Mouse (Mus musculus) thymus, adult 2 months (tissue): ENCODE results near the gene Slc9a7.

Source experiments
- CTCF ChIP-seq: fragments of 200-500 bp; IDR thresholded peaks from 2 replicates; pipeline ENCODE4 v1.5.1; 2012; ENCODE audit warnings: mild to moderate bottlenecking, control low read depth, low read length, moderate library complexity, borderline replicate concordance; ENCODE audit not compliant: control insufficient read depth, poor library complexity, insufficient read depth; ENCODE audit errors: extremely low read depth
- POLR2A ChIP-seq: fragments of 200-500 bp; IDR thresholded peaks from 2 replicates; pipeline ENCODE4 v1.6.1; 2012; ENCODE audit warnings: mild to moderate bottlenecking, low read length, control low read depth, moderate library complexity; ENCODE audit not compliant: control insufficient read depth, poor library complexity, insufficient read depth; ENCODE audit errors: extremely low read depth

- no peak for TF ChIP-seq CTCF
- TF ChIP-seq POLR2A, result no peak
Measured at GRCm38 (mm10) chrX:20303280-20303679, 11.7 kb upstream of the Slc9a7 start.
